Mouse (Mus musculus) granulocyte monocyte progenitor cell, adult 5-6 weeks (primary cell): ENCODE results near the gene Dclk2. TPM values are rescaled to one million over a fixed set of nuclear protein-coding genes. Genes with fewer than 3 reads are reported as not detected.
A peak's percentile ranks its signal among the peaks of the same experiment; 100 is the strongest.

ENCODE experiments used
- ATAC-seq: replicated peaks from 2 replicates; pipeline ENCODE4 v1.8.0; 2016; ENCODE audit warnings: mild to moderate bottlenecking, moderate TSS enrichment, inconsistent platforms; ENCODE audit not compliant: poor library complexity, severe bottlenecking
- total RNA-seq, 2 experiments: library from RNA; stranded (forward) in 1 of 2; stranded (reverse) in 1 of 2; fragments of 200-712, 200-1000 nt in 1 of 2; fragments of >200 nt in 1 of 2; fragmentation: Nextera tagmentation in 1 of 2; gene quantifications; 2 replicates each; pipeline ENCODE4 v1.2.3; 2014 to 2017

Dclk2 gene
- total RNA-seq, 2 experiments from 2014 or later, result under 0.01 to 0.62 TPM

DNA sequence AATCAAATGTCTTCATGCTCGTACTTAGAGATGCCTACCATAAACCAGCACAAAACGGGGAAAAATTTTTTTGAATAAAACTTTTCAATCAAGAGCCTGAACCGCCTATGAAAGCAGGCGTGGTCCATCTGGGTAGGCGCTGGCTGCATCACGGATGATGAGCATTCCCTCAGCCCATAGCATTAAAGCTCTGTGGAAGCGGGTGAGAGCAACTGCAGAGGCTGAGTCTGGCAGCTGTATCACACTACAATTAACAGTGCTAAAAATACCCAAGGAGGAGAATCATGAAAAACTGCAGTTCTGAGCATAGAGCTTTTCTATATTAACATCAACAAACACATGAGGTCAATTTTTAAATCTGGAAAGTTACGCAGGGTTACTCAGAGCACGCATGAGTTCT, 23.6 kb downstream of the Dclk2 start:
- no peak for ATAC-seq

DNA sequence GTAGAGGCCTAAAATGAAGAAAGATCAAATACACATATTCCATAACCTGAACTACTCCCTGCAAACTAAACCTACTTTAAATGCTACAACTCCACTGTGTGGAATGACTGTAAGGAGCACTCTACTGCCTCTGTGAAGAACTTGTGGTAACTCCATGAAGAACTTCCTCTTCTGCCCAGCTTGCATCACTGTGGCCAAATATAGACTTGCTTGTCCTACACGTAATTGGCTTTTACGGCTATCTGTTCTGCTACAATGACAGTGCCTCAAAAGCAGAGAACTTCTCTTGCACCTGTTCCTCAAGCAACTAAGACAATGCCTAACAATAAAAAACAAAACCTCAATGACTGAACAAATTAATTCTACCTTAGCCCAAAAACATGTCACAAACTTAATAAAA, 26.2 kb downstream of the Dclk2 start:
- ATAC-seq, result peak; percentile 99

DNA sequence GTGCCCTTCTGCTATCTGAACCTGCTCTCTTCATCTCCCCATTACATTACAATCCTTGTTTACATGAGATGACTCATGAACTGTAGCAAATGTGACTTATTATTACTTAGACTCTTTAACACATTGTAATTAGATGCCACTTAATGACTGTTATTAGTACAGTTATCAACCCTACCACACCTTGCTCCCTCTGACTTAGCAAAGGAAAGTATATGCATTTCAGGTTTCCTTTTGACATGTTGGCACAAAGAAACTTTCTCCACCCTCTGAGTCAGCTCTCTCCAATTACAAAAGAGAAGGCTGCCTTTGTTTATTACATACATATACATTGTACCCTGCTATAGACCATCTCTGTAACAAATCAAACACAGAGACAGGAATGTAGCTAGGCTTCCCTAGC, 33.1 kb downstream of the Dclk2 start:
- no peak for ATAC-seq

DNA sequence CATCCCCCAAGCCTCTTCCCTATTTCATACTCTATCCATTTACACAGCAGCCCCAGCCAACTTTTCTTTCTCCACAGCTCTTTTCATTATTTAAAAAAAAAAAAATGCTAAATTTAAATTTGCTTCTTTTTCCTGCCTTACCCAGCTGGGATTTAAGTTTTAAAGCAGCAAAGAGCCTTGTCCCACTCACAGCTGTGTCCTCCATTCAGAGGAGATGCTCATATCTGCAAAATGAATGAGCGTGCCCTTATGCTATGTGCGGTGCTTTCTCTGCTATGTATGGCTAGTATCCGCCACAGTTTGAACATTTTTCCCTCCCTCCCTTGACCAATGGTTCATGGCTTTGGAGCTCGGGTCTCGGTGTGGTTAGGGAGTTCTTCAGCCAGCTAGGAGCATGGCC, 35.5 kb downstream of the Dclk2 start:
- no peak for ATAC-seq

DNA sequence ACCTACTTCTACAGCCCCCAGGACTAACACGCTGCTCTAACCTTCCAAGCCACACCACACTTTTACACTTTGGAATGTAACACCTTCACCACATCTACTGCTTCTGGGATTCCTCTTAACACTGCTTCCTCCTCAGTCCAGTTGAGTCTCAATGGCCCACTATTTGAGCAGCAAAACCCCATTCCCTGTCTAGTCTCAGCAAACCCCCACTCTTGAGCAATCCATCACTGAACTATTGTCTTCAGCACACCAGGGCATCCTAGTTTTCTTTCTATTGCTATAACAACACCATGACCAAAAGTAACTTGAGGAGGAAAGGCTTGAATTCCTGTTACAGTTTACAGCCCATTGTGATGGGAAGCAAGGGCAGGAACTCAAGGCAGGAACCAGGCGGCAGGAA, 36.2 kb downstream of the Dclk2 start:
- ATAC-seq, result no peak

DNA sequence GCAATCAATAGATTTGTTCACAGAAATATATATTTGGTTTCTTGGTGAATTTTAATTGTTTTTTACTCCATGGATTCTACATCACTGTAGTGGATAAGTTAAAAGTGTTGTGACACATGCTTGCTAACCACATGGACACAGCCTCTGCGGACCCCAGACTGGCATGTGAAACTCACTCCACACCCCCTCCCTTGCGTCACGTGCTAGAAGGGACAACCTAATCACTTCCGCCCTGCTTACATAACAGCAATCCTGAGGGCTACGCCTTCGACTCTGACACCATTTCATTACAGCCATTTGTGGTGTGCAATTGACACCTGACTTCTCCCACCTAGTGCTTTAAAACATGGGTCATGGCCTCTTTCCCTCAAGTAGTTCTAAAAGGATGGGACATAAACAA, 36.7 kb downstream of the Dclk2 start:
- ATAC-seq, result peak; percentile 87

DNA sequence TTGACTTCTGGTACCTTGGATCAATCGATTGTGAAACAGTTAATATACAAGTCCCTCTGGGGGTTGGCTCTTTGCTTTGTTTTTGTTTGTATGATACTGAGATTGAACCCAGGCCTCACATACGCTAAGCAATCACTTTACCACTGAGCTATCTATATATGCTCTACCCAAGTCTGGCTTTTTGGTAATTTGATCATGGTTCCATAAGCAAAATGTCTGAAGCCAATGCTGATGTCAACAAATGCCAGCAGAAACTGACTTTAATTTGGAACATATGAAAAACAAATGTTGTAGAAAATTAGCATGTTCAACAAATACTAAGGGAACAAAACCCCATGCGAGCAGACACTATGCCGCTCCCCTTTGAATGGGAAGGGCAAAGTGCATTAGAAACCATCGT, 44.7 kb downstream of the Dclk2 start:
- no peak for ATAC-seq

DNA sequence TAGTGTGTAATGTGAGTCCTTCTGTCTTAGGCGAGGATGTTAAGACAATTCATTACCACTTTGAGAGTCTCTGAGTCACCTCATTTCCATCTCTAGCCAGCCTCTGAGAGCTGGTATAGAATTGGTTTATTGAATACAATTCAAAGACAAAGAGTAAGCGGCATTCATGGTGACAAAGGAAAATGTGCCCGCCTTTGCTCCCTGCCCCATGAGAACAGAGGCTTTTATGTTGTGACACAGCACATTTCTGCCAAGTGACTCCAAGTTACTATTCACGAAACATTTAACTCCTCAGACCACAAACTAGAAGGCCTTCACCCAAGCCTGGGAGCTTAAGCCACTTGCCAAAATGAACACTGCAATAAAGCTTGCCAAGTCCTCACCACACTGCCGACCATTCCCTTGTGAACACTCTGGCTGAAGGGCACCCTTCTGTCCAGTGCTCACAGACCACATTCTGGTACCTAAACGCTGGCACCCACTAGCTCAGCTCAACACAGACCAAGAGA, 47.5 kb downstream of the Dclk2 start:
- no peak for ATAC-seq

DNA sequence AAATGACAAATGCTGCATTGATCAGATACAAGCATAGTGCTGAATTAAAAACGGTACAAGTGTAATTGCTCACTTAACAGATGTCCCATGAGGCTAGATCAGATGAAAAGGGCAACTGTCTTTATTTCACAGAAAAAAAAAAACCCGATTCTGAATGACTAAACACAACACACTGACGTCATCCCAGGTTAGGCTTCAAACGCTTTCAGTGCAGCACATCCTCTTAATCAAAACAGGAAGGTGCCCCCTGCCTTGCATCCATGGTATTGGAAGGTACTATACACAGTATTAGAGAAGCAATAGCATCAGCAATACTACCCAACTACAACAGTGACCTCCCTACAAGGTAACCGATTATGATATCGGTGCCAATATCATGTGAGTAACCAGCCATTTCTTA, 49.7 kb downstream of the Dclk2 start:
- ATAC-seq, result no peak

DNA sequence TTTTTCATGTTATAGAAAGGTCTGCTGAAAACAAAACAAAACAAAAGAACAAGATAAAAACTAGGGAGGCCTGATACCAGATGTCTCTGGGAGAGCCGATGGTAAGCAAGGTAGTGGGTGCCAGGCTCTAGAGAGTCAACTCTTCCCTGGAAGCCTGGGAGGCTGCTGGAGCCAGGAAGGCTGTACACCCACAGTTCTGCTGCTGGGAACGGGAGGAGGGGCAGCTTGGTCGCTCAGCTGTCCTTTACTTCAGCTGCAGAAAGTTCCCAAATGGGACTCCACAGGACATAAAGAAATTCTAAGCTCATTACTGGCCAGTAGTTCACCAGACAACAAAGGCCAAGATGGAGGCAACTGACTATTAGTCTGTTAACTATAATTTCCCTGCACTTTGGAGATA, 50.2 kb downstream of the Dclk2 start:
- ATAC-seq, result no peak

DNA sequence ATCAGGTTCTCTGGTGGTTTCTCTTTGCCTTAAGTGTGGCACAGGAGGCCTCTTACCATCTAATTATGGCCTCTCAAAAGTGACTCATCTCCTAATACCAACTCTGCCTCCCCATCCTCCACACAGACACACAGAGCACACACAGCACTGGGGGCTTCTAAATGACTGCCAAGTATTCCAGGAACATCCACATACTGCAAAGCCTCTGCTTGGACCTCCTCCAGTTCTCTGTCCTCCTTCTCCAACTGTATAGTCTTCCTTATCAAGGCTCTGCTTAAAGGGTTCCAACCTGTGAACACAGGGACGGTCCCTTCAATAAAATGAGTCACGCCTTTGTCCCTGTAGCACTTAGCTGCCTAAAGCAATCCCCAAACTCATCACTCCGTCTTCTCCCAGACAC, 51.9 kb downstream of the Dclk2 start:
- ATAC-seq, result no peak

DNA sequence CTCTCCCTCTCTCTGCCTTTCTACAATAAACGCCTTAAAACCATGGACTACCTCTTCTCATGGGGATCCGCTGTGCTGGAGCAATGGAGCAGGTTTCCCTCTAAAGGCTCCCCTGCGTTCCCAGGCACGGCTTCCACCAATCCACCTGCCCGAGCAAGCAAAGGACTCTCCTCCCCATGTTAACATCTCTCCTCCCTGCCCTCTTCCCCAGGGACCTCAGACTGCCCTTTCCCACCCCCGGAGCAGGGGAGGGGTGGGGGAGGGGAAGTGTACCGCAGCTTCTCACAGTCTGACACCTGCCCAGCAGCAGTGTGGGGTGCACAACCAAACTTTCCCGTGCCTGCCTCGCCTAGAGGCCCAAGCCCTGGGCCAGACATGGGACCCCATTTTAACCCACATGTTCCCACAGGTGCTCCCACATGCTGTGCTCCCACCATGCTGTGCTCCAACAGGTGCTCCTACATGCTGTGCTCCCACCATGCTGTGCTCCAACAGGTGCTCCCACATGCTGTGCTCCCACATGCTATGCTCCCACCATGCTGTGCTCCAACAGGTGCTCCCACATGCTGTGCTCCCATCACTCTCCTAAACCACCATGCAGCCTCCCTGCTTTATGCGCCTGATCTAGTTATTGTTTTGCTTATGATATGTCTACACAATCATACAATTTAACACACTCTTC, 57.2 kb downstream of the Dclk2 start:
- no peak for ATAC-seq

DNA sequence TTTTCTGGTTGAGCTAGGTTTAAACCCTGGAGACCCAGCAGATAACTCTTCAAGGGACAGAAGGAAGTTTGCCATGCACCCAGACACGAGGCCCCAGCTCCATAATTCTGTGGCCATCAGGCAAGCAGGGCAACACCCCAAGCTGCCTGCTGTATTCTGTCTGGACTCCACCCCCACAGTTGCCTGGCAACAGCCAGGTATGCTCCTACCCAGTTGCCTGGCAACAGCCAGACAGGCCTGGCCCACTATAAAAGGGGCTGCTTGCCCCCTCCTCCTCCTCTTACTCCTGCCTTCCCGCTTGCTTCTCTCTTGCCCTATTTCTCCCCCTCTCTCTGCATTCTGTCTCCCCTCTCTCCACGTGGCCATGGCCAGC, 57.7 kb downstream of the Dclk2 start:
- ATAC-seq, result no peak

DNA sequence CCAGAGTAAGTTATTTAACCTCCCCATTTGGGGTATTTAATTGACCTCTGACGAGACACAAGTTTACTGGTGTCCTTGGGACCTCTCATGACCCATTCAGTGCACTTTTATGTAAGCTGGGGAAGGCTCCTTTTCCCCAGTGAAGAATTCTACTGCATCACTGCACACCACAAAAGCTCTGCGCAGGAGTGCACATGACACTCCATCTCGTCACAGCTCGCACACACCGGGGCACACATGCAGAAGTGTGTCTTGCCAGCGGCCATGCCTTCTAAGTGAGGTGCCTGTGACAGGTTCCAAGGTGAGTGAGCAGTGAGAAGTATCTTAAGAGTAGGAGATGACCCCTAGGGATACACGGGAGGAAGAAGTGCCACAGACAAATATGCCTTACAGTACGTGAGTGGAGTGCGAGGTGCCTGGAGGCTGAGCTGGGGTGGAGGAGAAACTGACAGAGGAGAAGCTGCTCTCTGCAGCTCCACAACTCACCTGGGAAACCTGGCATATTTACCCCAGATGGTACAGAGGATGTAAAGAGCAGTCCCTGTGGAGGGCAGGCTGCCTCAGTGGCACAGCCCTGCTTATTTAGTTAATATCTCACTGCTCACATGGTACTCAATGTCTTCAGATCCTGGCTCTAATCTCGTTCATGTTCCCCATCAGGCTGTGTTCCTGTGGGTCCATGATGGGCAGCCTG, 58.3 kb downstream of the Dclk2 start:
- ATAC-seq, result no peak

DNA sequence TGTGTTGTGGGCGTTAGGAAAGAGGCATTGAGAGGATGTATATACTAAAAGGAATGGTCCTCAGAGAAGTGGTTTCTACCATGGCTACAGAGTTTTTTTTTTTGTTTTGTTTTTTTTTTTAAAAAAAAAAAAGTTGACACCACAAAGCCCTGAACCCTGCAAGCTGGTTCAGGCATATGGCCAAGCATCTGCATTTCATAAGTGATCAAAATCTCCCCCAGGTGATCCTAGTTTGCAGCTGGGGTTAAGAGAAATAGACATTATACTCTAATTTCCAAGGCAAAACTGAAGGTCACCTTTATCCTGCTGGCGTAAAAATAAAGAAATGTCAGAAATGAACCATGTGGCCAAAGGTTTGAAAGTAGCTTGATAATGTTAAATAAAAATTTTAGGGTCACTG, 60.9 kb downstream of the Dclk2 start:
- ATAC-seq, result no peak

DNA sequence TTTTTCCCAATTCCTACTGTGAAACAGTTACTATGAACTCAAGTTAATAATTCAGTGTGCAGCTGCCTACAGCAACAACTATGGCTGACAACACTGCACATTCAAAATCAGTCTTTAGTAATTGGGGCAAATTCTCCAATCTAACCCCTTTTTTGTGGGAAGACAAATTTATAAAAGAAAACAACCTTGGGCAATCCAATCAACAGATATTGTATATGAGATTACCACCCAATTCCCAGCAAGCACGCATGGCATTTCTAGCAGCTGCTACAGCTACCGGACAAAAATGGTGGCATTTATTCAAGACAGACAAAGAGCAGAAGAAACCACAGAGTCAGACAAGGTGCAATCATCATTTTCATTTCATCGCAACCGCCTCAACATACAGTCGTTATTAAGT, 62.0 kb downstream of the Dclk2 start:
- ATAC-seq, result no peak

DNA sequence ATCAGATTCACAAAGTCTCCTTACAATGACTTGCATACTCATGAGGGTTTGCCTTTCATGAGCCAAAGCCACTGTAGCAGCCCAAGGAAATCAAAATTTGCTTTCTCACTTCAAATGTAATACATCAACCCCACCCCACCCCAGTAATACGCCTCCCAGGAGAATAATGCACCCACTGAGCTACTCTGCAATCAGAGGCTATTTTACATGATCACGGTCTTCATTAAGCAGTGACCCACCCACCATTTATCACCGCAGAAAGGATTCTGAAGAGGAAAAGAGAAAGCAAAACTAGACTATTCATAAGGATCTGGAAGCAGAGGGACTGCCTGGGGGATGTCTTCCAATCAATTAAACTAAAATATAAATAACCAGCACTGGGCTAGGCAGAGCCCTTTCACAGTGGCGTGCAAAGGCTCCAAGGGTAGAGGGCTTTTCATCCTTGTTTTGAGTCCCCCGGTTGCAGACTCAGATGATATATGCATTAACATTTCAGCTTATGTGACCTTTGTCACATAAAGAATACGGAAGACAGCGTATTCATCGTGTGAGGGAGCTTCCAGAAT, 62.7 kb downstream of the Dclk2 start:
- ATAC-seq, result no peak

DNA sequence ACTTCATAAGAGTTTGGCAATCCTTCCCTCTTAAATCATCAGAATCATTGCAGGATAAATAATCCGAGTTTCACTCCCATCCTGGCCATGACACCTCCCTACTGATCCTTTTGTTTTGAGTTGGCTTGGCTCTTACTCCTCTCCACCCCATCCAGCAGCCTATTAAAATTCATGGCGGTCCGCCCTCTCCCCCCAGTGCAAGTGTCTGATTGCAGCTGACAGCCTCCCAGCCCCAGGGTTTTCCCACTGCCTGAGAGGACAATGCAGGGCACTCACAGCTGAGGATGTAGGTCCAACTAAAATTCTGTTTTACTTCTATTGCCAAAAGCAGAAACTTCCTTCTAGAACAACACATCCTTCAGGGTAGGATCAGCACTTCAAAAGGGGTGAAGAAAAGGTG, 67.8 kb downstream of the Dclk2 start:
- ATAC-seq, result no peak

DNA sequence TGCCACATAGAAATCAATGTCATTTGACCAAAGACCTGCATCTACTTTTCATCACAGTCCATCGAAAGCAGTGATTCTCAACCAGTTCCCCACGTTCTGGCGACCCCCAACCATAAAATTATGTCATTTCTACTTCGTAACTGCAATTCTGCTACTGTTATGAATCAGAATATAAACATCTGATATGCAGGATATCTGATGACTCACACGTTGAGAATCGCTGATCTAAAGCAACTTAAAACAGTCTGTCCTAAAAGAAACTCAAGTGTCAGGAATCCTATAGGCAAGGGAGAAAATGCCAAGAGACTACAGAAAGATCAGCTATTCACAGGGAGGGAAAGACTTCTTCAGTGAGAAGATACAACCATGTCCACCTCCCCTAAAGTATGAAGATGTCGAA, 69.5 kb downstream of the Dclk2 start:
- no peak for ATAC-seq

DNA sequence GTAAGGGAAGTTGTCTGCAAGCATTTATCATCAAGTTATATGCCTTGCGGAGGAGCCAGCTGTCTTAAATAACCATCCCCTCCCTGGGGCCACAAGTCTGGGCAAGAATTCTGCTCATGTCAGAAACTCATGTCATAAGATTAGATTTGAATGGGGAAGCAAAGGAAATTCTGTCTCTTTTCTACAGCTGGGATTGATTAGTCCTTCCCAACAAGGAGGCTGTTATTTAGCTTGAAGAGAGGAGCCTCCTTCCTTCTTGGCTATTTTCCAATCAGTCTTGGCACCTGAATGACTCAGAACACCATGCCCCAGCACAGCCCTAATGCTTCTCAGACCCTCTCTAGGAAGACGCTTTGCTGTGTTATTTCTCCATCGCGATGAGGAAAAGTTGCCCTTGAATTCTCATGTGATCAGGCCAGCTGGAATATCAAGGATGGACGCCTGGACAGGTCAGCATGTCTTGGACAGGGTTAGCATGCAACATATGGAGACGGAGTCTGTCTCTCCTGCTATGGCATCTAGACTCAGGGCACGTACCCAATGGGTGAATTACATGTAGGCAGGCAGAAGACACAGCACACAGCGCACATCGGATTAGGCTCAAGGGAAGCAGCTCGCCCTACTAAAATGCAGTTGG, 70.1 kb downstream of the Dclk2 start:
- no peak for ATAC-seq

DNA sequence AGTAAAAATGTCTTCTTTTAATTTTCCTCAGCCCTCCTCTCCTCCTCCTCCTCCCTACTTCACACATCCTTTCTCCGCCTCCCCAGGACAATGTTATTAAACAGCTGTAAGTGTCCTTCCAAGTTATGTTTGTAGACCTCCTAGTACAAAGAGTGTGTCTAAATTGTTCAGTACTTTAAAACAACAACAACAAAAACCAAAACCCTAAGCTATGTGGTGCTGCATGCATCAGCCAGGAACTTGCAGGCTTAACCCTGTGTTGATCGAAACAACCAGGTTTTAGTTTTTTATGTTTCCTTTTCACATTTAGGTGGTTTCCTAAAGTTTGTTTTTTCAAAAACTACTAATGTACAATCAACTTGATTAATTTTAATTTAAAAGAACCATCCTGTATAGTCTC, 71.3 kb downstream of the Dclk2 start:
- no peak for ATAC-seq
